Mouse (Mus musculus) liver, adult (tissue): ENCODE measurements around the gene Prepl.

Experiments
- GATA4 ChIP-seq: IDR thresholded peaks from 2 replicates; pipeline ENCODE4 v1.6.1; 2014; ENCODE audit warnings: mild to moderate bottlenecking, low read length; ENCODE audit not compliant: insufficient replicate concordance

Prepl gene

DNA sequence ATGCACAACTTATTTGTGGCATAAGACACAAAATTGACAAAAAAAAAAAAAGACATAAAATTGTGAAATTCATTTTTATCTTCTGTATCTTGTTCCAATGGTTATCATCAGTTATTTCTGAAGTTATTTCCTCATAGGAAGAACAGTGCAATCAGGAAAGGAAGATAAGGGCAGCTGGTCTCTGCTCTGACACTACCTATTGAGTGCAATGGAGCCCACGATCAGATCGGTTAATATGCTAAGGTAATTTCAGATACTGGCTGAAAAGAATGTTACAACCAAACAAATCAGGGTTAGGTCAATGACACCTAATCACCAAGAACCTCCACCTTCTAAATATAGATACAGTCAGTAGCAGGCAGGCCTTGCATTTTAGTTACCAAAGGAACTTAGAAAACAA lies 4.7 kb downstream of the Prepl start:
- no peak for TF ChIP-seq GATA4

DNA sequence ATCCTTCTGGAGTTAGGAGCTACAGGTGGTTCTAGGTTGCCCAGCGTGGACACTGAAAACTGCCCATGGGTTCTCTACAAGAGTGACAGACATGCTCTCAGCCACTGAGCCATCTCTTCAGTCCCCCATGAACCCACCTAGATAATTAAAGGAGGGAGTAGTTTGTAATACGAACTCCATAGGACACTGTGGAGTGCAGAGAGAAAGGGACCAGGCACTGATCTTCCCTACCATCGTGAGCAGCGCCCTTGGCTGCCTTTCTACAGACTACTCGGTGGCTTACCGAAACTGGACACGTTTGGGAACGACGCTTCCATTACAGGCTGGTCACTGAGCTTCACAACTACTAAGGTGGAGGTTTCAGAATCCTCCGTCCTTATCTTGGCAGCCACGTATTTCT lies 9.3 kb downstream of the Prepl start:
- TF ChIP-seq GATA4, result no peak

DNA sequence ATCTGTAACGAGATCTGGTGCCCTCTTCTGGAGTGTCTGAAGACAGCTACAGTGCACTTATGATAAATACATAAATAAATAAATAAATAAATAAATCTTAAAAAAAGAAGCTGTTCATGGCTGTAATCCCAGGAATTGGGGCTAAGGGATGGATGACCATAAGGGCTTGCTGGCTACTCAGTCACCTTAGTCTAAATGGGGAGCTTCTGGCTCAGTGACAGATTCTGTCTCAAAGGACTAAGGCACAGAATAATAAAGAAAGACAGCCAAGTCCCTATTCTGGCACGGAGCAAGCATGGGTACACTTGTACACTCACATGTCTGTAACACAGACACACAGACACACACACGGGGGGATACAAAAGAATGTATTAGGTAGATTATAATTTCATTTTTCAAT lies 10.8 kb downstream of the Prepl start:
- TF ChIP-seq GATA4, result no peak

DNA sequence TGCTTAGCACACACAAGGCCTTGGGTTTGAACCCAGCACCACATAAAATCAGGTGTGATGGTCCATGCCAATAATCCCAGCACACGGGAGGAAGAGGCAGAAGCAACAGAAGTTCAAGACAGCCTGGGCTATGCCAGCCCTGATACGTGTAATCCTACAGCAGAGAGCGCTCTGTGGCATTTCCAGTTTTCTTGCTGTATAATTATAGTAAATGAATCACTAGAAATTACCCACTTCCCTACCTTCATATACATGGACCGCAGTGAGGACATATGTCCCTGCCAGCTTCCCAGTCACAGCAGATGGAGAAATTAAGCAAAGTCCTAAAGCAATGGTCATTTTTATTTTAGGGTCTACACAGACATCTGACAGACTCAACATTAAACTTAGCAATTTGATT lies 16.0 kb downstream of the Prepl start:
- no peak for TF ChIP-seq GATA4

DNA sequence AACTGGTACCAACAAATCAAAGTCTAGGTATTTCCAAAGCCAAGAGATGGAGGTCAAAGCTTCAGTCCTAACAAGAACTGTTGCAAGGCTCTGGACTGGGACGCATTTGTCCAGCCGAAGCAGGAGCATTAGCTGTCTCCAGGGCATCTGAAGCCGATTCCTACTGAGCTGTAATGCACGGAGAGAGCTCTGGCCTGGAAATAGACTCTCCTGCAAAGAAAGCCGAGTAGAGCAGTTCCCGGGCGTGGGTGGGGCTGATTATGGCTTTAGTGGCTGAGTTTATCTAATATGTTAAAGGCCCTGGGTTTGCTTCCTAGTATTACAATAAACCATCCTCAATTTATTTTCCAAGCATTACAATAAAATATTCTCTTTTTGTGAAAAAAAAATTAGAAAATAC lies 16.8 kb downstream of the Prepl start:
- TF ChIP-seq GATA4, result no peak

DNA sequence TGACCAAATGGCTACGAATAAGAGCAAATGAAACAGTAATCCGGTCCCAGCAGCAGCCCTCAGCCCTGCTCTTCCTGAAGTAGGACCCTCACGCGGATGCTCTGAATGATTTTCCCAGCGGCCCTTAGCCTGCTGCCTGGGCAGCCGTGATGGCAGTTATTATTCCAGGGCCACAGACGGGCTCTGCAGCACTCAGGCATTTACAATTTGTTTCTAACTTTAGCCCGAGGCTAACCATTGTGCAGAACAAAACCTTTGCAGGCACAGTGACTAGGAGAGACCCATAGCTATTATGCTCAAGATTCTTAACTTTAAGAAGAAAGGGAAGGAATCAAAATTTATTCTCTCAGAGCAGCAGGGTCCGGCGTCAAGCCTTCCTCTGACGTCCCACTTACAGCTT lies 17.7 kb downstream of the Prepl start:
- no peak for TF ChIP-seq GATA4

DNA sequence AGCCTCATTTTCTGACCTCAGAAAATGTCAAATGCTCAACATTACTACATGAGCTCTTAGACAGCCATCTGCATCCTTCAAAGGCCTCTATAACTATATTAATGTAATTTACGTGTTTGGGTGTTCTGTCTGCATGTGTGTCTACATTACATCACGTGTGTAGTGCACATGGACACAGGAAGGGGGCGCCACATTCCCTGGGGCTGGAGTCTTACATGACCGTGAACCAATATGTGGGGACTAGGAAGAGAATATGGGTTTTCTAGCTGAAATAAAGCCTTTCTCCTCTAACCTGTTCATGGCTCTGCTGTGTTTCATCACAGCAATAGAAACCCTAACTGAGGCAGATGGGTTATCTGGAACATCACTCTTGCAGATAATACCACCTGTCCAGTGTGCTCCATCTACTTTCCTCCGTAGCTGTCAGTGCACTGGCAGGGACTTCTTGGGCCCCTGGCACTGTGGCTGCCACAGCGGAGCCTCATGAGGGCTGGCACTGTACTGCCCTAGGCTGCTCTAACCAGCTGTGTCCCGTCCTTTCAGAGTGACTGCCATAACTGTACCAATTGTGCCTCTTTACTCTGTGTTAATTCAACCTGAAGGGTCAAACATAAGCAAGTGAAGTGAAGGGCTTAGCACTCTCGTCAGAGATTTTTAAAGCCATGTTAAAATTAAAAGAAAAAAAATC lies 18.8 kb downstream of the Prepl start:
- no peak for TF ChIP-seq GATA4

DNA sequence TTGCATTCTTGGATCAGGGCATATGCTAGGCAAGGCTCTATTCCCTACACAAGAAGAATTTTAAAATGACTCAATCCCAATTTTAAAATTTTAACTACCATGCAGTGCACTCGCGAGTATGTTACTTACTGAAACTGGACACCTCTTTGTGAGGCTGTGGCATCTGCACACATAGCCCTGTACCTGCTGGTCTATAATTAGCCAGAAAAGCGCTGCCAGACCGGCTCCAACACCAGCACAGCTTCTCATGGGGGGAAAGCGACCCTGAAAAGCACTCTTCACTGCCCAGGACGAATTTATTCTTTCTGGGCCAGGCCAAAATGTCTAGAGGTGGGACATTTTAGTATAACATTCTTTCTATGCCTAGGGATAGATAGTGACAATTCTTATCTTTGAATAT lies 19.4 kb downstream of the Prepl start:
- TF ChIP-seq GATA4, result no peak

DNA sequence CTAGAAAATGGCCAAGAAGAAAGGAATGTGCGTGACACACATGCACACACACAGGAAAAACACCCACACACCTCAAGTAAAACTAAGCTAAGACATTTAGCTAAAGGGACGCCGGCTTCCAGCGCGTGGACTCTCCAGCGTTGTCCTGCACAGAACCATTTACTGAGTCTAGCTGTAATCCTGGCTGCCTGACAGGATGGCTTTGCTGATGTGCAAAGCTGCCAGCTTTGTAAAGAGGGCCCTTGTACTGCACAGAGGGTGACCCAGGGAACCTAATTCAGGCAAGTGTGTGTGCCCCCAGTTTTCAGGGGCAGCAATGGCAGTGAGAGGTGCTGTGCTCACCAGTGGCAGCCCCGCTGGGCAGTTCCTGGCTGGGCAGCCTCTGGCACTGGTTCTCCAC lies 22.7 kb downstream of the Prepl start:
- TF ChIP-seq GATA4, result no peak

DNA sequence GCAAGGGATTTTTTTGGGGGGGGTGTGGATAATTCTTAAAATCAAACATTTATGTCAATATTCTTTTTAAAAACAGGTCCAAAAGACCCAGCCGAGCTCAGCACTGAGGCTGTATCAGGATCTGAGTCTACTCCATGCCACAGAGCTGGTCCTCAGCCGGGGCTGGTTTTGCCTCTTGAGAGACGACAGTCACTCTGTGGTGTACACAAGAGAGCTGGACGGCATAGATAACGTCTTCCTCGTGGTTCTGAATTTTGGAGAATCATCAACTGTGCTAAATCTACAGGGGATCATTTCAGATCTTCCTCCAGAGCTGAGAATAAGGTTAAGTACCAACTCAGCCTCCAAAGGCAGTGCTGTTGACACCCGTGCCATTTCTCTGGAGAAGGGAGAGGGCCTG lies 26.5 kb downstream of the Prepl start:
- TF ChIP-seq GATA4, result no peak

DNA sequence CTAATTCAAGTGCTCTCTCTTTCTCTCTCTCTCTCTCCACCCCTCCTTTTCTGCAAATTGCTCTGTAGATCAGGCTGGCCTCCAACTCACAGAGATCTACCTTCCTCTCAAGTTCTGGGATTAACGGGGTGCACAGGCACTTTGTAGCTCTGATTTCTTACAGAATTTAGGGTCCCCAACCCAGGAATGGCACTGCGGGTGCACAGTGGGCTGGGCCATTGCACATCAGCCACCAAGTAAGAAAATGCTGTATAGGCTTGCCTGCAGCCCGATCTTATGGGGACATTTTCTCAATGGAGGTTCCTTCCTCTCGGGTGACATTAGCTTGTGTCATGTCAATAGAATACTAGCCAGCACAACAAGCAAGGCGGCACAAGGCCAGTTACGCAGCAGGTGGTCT lies 30.9 kb downstream of the Prepl start:
- no peak for TF ChIP-seq GATA4

DNA sequence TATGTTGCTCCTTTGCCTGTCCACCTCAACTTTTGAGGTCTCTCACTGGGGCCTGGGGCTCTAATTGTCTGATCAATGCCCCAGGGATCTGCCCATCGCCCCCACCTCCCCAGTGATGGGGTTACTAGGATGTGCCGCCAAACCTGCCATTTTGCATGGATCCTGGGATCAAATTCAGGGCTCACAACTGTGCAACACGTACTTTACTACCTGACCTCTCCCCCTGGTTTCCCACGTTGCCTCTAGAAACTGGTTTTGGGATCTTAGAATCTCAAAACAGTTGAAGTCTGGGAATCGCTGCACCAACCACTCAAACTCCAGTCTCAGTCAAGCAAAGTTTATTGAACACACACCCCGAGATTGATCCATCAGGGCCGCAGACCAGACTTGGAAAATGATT lies 31.8 kb downstream of the Prepl start:
- no peak for TF ChIP-seq GATA4

DNA sequence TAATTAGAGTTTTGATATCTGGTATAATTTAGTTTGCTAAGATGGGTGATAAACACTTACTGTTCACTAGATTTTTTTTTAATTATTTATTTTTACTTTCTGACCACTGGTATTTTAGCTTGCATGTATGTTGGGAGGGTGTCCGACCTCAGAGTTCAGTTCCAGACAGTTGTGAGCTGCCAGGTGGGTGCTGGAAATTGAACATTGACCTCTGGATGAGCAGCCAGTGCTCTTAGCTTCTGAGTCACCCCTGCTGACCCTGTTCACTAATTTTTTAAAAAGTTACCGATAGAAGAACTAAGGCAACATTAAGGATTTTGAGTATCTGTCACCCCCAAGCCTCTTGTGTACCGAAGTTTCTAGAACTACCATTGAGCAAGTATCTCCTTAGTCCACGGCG lies 41.7 kb downstream of the Prepl start:
- TF ChIP-seq GATA4, result no peak

DNA sequence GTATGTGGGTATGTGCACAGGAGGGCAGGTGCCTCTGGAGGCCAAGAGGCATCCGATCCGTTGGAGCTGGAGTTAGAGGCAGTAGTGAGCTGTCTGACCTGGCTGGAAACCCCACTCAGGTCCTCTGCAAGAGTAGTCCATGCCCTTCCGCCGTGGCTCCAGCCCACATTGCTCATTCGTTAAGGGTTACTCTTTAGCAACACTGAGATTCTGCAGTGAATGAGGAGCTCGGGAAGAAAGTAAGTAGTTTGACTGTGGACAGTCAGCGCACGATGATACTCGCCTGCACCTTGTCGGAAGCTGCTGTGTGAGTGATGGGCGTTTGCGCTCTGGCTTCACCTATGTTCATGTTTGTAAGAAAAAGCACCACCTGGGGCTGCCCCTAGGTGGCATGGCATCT lies 44.9 kb downstream of the Prepl start:
- TF ChIP-seq GATA4, result no peak

DNA sequence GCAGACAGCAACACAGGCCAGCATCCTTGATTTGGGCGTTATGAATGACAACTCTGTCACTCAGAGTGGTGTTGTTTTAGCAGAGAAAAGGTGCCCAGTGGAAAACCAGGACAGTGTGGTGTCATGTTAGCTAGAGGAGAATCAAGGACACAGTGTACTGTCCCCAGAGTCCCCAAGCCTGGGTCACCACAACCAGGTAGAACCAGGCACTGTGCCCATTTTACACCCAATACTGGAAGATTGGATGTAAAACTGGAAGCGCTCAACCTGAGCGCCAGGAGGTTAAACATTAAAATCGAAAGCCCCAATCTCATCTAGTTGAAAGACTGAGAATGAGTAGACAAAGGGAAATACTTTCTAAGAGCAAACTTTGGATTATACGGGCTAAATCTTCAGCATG lies 45.6 kb downstream of the Prepl start:
- TF ChIP-seq GATA4, result no peak; the same call in 1 of the 2 replicates

DNA sequence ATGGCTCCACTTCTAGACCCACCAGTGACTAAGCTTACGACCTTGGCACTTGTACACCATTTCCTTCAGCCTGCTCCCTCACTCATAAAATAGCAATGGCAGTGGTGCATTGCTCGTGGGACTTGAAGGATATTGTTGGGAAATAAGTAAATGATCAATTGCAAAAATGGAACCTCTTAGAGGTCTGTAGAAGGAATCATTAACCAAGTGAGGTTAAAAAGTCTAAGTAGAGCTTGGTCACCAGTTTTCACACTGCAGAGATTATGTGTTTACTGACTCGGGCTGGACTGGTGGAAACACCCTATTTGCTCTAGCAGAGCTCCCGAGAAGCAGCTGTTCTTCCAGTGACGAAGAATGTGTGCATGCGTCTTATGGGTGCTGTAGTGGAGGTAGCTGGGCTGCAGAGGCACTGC lies 46.6 kb downstream of the Prepl start:
- no peak for TF ChIP-seq GATA4

DNA sequence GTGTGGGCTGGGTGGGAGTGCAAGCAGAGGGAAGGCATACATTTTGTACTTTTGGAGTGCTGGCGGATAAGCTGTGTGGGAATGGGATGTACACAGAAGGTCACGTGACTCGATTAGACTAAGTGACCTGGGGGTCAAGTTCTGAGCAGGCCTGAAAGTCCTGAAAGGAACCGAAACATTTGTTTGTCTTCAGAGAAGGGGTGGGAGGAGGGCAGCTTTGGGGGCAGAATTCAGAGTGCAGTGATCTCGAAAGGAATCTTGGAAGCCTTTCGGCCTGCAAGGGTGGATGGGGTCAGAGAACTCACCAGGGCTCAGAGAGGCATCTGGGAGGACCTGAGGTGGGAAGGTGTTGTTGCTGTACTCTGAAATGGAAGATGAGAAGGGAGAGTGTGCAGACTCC lies 47.6 kb downstream of the Prepl start:
- TF ChIP-seq GATA4, result no peak
